Mouse (Mus musculus) layer of hippocampus, adult 6 months (tissue): ENCODE results near the gene Psph. TPM values are rescaled to one million over a fixed set of nuclear protein-coding genes. Genes with fewer than 3 reads are reported as not detected.

Experiments used
- long read RNA-seq, 2 experiments: library from polyadenylated mRNA; unstranded; transcript quantifications; one replicate each; pipeline ENCODE4 v2.0.0; 2019 to 2020
- polyA plus RNA-seq: library from polyadenylated mRNA; unstranded; fragments of <200 nt; fragmentation: Nextera tagmentation; gene quantifications from 2 replicates; pipeline ENCODE4 v1.2.3, GENCODE M21; 2021

Psph gene
- 49.6 and 53.3 TPM in 2 replicates for polyA plus RNA-seq
- long read RNA-seq, experiment 1, transcript Psph-201 (8 exons, 1,733 nt), result major isoform, 24 of 98 reads
- long read RNA-seq, experiment 1, partial matches to known transcripts, result 64 of 98 reads
- long read RNA-seq, experiment 1, other reads (novel, unspliced or antisense), result 10 of 98 reads
- long read RNA-seq, experiment 2, transcript Psph-201 (8 exons, 1,733 nt), result major isoform, 39 of 102 reads
- long read RNA-seq, experiment 2, partial matches to known transcripts, result 42 of 102 reads
- long read RNA-seq, experiment 2, other reads (novel, unspliced or antisense), result 21 of 102 reads

GRCm38 (mm10) chr5:129786818-129787790, at the start of gene Psph:
Gene Psph (minus strand): TSS chr5:129787449.

GRCm38 (mm10) chr5:129724834-129725773, 62.1 kb downstream of the Psph start, which contains the start of gene Nipsnap2:
Gene Nipsnap2 (plus strand): TSS chr5:129725063.

Other genes with a start within 250 kb of the Psph start
- 8.6 and 9.6 TPM in 2 replicates for gene Mmp17, start 203.3 kb downstream of the Psph start, polyA plus RNA-seq
- 2.9 and 3.4 TPM in 2 replicates for gene Zfp11, start 117.3 kb downstream of the Psph start, polyA plus RNA-seq
- gene Sept14, start 78.9 kb downstream of the Psph start, polyA plus RNA-seq, result not detected in 2 replicates
- 221 and 233 TPM in 2 replicates for gene Mrps17, start 72.0 kb downstream of the Psph start, polyA plus RNA-seq
- 153 and 202 TPM in 2 replicates for gene Nipsnap2, start 62.4 kb downstream of the Psph start, polyA plus RNA-seq
- gene Sumf2, start 59.5 kb upstream of the Psph start, polyA plus RNA-seq, result 17.6 and 18.9 TPM in 2 replicates
- gene Chchd2, start 100.0 kb upstream of the Psph start, polyA plus RNA-seq, result 2,015 and 2,200 TPM in 2 replicates
- gene Zbed5, start 108.3 kb upstream of the Psph start, polyA plus RNA-seq, result 6.1 and 7.3 TPM in 2 replicates
- 7.8 and 7.9 TPM in 2 replicates for gene Phkg1, start 111.1 kb upstream of the Psph start, polyA plus RNA-seq
- 3.6 and 7.0 TPM in 2 replicates for gene Nupr1l, start 121.1 kb upstream of the Psph start, polyA plus RNA-seq
- 6.3 and 8.5 TPM in 2 replicates for gene Vkorc1l1, start 154.5 kb upstream of the Psph start, polyA plus RNA-seq
- gene Gusb, start 215.6 kb upstream of the Psph start, polyA plus RNA-seq, result 22.1 and 23.5 TPM in 2 replicates
- gene Asl, start 241.8 kb upstream of the Psph start, polyA plus RNA-seq, result 19.3 and 19.5 TPM in 2 replicates
- 35.4 and 40.8 TPM in 2 replicates for gene Crcp, start 241.8 kb upstream of the Psph start, polyA plus RNA-seq